Mouse (Mus musculus): ENCODE measurements around the gene Spg11. TPM values are rescaled to one million over a fixed set of nuclear protein-coding genes. Genes with fewer than 3 reads are reported as not detected.
A peak's percentile ranks its signal among the peaks of the same experiment; 100 is the strongest.

The Spg11 gene
- polyA plus RNA-seq, 1 experiment, result 6.4 TPM

- no peak overlapping the region for H3K4me3 ChIP-seq (ENCODE audit: control insufficient read depth, low read depth, low read length)
- H3K27me3 ChIP-seq (ENCODE audit: control insufficient read depth, insufficient read depth, low read length), result no peaks in the 10 kb centered on the region
- H3K4me1 ChIP-seq (ENCODE audit: control insufficient read depth, insufficient read depth, low read length), result no peaks in the 10 kb centered on the region
- TF ChIP-seq CTCF (IDR thresholded peaks at IDR 0.05; ENCODE audit: control insufficient read depth, insufficient read depth, insufficient replicate concordance, low read depth, low read length), result no peak
- no peak for TF ChIP-seq POLR2A (IDR thresholded peaks at IDR 0.05; ENCODE audit: control insufficient read depth, low read depth, low read length)
- no peaks in the 10 kb centered on the region for H3K36me3 ChIP-seq (ENCODE audit: control insufficient read depth, insufficient read depth, low read length)
- no peak overlapping the region for H3K27ac ChIP-seq (ENCODE audit: control insufficient read depth, insufficient read depth, low read depth, low read length)
Measured at GRCm38 (mm10) chr2:122065200-122065969, 52.8 kb downstream of the Spg11 start.

- no peak overlapping the region for H3K27ac ChIP-seq (ENCODE audit: control insufficient read depth, insufficient read depth, low read depth, low read length)
- H3K4me3 ChIP-seq (ENCODE audit: control insufficient read depth, low read depth, low read length), result no peak overlapping the region
- peaks cover 4% of the 10 kb centered on the region for H3K36me3 ChIP-seq (ENCODE audit: control insufficient read depth, insufficient read depth, low read length)
- H3K4me1 ChIP-seq (ENCODE audit: control insufficient read depth, insufficient read depth, low read length), result no peaks in the 10 kb centered on the region
- no peaks in the 10 kb centered on the region for H3K27me3 ChIP-seq (ENCODE audit: control insufficient read depth, insufficient read depth, low read length)
- TF ChIP-seq POLR2A (IDR thresholded peaks at IDR 0.05; ENCODE audit: control insufficient read depth, low read depth, low read length) (no peak), CTCF (IDR thresholded peaks at IDR 0.05; ENCODE audit: control insufficient read depth, insufficient read depth, insufficient replicate concordance, low read depth, low read length) (no peak)
Measured at GRCm38 (mm10) chr2:122059365-122060115, 58.6 kb downstream of the Spg11 start.

GRCm38 (mm10) chr2:122043926-122044325, 74.3 kb downstream of the Spg11 start:
- no peak overlapping the region for H3K4me3 ChIP-seq (ENCODE audit: control insufficient read depth, low read depth, low read length)
- no peaks in the 10 kb centered on the region for H3K27me3 ChIP-seq (ENCODE audit: control insufficient read depth, insufficient read depth, low read length)
- H3K4me1 ChIP-seq (ENCODE audit: control insufficient read depth, insufficient read depth, low read length), result no peaks in the 10 kb centered on the region
- H3K27ac ChIP-seq (ENCODE audit: control insufficient read depth, insufficient read depth, low read depth, low read length), result no peak overlapping the region
- H3K36me3 ChIP-seq (ENCODE audit: control insufficient read depth, insufficient read depth, low read length), result no peaks in the 10 kb centered on the region
- TF ChIP-seq POLR2A (IDR thresholded peaks at IDR 0.05; ENCODE audit: control insufficient read depth, low read depth, low read length) (no peak), CTCF (IDR thresholded peaks at IDR 0.05; ENCODE audit: control insufficient read depth, insufficient read depth, insufficient replicate concordance, low read depth, low read length) (no peak)

GRCm38 (mm10) chr2:122036064-122036463, 82.1 kb downstream of the Spg11 start:
- TF ChIP-seq CTCF (IDR thresholded peaks at IDR 0.05; ENCODE audit: control insufficient read depth, insufficient read depth, insufficient replicate concordance, low read depth, low read length) (no peak), POLR2A (IDR thresholded peaks at IDR 0.05; ENCODE audit: control insufficient read depth, low read depth, low read length) (no peak)
- Histone ChIP-seq H3K27ac (ENCODE audit: control insufficient read depth, insufficient read depth, low read depth, low read length) (no peak overlapping the region), H3K36me3 (ENCODE audit: control insufficient read depth, insufficient read depth, low read length) (no peaks in the 10 kb centered on the region; the same call in 1 of the 2 replicates), H3K4me3 (ENCODE audit: control insufficient read depth, low read depth, low read length) (no peak overlapping the region), H3K27me3 (ENCODE audit: control insufficient read depth, insufficient read depth, low read length) (no peaks in the 10 kb centered on the region), H3K4me1 (ENCODE audit: control insufficient read depth, insufficient read depth, low read length) (no peaks in the 10 kb centered on the region)

- Histone ChIP-seq H3K4me3 (ENCODE audit: control insufficient read depth, low read depth, low read length) (no peak overlapping the region), H3K27ac (ENCODE audit: control insufficient read depth, insufficient read depth, low read depth, low read length) (no peak overlapping the region), H3K27me3 (ENCODE audit: control insufficient read depth, insufficient read depth, low read length) (no peaks in the 10 kb centered on the region), H3K4me1 (ENCODE audit: control insufficient read depth, insufficient read depth, low read length) (no peaks in the 10 kb centered on the region; the same call in 1 of the 2 replicates), H3K36me3 (ENCODE audit: control insufficient read depth, insufficient read depth, low read length) (no peaks in the 10 kb centered on the region; the same call in 1 of the 2 replicates)
- TF ChIP-seq POLR2A (IDR thresholded peaks at IDR 0.05; ENCODE audit: control insufficient read depth, low read depth, low read length), result no peak
- TF ChIP-seq CTCF (IDR thresholded peaks at IDR 0.05; ENCODE audit: control insufficient read depth, insufficient read depth, insufficient replicate concordance, low read depth, low read length), result no peak
Measured at GRCm38 (mm10) chr2:122031970-122032369, 86.2 kb downstream of the Spg11 start.

GRCm38 (mm10) chr2:122028756-122029700, 89.2 kb downstream of the Spg11 start:
- Histone ChIP-seq H3K4me3 (ENCODE audit: control insufficient read depth, low read depth, low read length) (peak overlapping the region; percentile 99), H3K27me3 (ENCODE audit: control insufficient read depth, insufficient read depth, low read length) (no peaks in the 10 kb centered on the region), H3K27ac (ENCODE audit: control insufficient read depth, insufficient read depth, low read depth, low read length) (peak overlapping the region; percentile 91), H3K4me1 (ENCODE audit: control insufficient read depth, insufficient read depth, low read length) (no peaks in the 10 kb centered on the region; the same call in 1 of the 2 replicates), H3K36me3 (ENCODE audit: control insufficient read depth, insufficient read depth, low read length) (no peaks in the 10 kb centered on the region; the same call in 1 of the 2 replicates)
- no peak for TF ChIP-seq CTCF (IDR thresholded peaks at IDR 0.05; ENCODE audit: control insufficient read depth, insufficient read depth, insufficient replicate concordance, low read depth, low read length)
- peak; percentile 25; the same call in 1 of the 2 replicates for TF ChIP-seq POLR2A (IDR thresholded peaks at IDR 0.05; ENCODE audit: control insufficient read depth, low read depth, low read length)
